Mouse (Mus musculus): ENCODE data around the gene Ikzf1.

Ikzf1 gene

GRCm38 (mm10) chr11:11690059-11690844 lies 5.4 kb downstream of the Ikzf1 start:
- intact Hi-C loops (cut with DNase I), result no loop called here

- intact Hi-C loops (cut with DNase I), result no loop called here
These were observed 6.0 kb downstream of the Ikzf1 start for GRCm38 (mm10) chr11:11690845-11691196.

GRCm38 (mm10) chr11:11691324-11692058 lies 6.7 kb downstream of the Ikzf1 start:
- intact Hi-C loops (cut with DNase I), result no loop called here

DNA sequence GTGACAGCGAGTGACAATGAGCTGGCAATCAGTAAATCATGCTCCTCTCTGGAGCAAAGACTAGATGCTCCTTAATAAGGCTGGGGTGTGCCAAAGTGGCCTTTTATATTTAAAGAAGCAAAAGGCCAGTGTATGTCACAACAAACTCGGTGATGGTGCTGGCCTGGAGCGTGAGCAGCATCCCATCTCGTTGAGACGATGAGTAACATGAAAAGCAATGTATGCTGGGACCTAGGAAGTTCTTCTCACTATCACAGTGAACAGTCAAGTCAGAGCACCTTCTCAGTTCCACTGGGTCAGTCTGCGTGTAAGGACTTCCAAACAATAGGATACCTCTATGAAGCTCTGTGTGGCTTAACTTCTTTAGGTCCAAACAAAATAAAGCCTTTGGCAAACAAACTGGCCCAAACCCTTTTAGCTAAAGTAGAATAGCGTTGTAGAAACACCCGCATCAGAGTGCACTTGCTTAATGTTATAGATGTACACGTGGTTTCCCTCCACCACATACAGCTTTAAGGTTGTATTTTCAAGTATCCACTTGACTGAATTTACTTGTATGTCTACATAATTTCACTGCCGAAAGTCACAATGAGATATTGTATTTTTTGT lies 7.9 kb downstream of the Ikzf1 start:
- intact Hi-C loops (cut with DNase I), result no loop called here

- intact Hi-C loops (cut with DNase I), result no loop called here
These were observed 8.6 kb downstream of the Ikzf1 start for GRCm38 (mm10) chr11:11693446-11693845.

- intact Hi-C loops (cut with DNase I), result no loop called here
These were observed 9.3 kb downstream of the Ikzf1 start for GRCm38 (mm10) chr11:11694072-11694471.

DNA sequence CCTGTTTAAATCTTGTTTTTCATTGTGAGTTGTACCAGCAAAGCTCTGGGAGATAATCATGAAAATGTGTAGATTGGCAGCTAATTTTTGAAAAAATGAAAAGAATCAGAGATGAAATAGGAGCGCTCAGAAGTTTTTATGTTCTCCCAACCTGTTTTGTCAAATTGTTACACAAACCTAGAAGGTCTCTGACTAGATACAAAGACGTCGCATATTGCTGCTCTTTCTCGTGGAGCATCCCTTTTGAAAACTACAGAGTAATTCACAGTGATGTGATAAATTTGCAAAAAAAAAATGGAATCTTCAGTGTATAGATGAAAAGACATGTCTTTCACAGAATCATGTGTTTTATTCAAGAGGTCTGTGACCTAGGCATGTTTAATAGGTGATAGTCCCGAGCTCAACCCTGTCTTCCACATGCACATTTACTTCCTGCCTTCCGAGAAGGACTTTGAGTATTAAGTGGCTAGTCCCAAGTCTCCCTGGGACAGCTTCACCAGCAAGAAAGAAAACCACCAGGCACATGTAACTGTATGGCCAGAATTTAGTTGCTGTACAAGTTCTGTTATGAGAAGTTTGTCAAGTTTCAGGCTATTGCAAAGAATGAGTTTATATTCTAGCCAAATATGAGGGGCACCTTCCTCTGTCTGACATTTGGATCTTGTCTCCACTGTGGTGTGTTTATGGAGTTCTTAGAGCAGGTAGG lies 9.8 kb downstream of the Ikzf1 start:
- intact Hi-C loops (cut with DNase I), result no loop called here

DNA sequence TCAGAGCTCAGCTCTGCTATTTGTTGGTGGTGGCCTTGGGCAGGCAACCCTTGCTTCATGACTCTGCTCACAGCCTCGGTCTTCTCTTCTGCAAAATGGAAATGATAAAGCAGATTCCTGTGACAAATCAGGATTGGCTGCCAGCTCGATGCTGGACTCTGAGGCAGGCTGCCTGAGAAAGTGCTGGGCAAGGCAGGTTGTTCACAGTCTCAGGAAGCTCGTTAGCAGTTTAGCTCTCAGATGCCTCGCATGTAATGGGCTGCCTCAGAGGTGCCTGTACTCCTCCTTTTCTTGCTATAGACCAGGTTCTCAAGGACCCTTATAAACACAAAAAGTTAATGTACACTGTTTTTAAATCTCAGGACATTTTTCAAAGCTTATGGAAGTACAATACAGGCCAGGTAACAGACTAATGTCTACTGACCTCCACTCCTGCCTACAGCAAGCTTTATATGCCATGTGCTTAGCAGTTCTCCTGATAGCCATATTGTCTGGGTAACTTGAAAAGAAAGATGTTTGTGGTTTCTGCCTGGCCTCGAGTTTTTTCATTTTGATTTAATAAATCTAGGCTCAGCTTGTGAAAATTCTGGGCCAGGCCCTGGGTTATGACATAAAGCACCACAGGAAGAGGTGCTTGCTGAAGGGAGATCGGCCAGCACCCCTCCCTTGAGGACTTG lies 10.5 kb downstream of the Ikzf1 start:
- intact Hi-C loops (cut with DNase I), result no loop called here

DNA sequence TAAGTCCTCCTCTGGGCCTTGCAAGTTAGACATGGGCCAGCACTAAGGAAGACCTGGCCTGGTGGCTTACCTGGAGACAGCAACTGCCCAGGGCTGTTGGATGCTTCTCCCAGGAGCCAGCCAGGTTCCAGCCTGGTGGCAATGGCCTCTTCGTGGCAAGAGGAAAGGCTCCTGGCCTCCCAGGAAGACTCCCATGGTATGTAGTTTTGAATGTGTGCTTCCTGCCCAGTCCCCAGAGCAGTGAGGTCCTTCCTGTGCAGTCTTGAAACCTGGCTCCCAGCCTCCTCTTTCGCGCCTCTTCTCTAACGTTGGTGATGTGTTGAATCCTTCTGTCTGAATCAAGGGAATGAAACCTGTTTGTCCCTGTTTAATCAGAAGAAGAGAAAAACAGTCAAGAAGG lies 11.1 kb downstream of the Ikzf1 start:
- intact Hi-C loops (cut with DNase I), result no loop called here

DNA sequence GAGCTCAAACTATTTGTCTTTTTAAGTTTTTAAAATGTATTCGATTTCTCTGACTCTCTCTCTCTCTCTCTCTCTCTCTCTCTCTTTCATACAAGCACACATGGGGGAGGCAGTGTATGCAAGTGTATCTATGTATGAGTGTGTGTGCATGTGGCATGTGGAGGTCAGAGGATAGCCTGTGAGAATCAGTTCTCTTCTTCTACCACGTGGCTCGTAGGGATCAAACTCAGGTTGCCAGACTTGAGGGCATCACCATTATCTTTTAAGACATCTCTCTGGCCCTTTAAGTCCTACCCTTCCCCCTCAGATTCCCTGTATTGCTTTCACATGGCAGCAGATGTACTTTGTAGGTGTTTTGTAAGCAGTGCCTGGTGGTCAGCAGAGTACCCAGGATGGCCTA lies 12.0 kb downstream of the Ikzf1 start:
- intact Hi-C loops (cut with DNase I), result no loop called here

- intact Hi-C loops (cut with DNase I), result no loop called here
These were observed 16.6 kb downstream of the Ikzf1 start for GRCm38 (mm10) chr11:11701378-11701777.

DNA sequence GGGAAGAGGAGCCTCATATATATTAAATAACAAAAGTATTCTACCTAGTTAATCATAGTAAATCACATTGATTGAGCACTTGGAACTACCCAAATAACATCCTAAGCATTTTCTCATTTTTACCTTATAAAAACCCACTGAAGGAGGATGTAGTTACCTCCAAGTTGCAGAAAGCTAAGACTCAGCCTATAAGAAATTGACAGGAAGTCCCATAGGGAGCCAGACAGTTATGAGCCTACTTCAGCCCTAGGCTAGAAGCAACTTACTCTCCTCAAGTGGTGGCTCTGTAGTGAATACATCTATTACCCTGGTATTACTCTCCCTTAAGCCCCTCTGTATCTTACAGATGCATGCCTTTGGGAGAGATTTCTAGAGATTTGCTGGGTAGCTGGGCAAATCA lies 19.0 kb downstream of the Ikzf1 start:
- intact Hi-C loops (cut with DNase I), result no loop called here

GRCm38 (mm10) chr11:11708154-11708719 lies 23.4 kb downstream of the Ikzf1 start:
- intact Hi-C loops (cut with DNase I), result no loop called here

- intact Hi-C loops (cut with DNase I), result no loop called here
These were observed 24.5 kb downstream of the Ikzf1 start for GRCm38 (mm10) chr11:11709311-11709710.

DNA sequence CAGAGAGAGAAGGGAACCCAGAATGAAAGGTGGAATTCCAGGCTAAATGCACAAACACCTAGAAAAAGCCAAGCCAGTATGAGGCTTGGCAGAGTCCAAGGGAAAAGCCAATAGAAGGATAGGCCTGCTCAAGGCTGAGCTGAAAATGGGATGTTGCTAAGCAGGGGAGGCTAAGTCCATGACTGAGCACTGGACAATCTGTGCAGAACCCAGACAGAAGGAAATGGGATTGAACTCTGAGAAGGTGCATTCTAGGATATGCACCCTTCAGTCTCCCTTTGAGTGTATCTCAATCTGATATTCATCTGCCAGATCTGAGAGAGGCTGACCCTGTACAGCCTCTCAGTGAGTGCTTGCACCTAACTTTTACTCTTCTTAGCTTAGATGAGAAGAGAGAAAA lies 25.9 kb downstream of the Ikzf1 start:
- intact Hi-C loops (cut with DNase I), result no loop called here

- intact Hi-C loops (cut with DNase I), result no loop called here
These were observed 26.9 kb downstream of the Ikzf1 start for GRCm38 (mm10) chr11:11711748-11712147.

- intact Hi-C loops (cut with DNase I), result no loop called here
These were observed 29.9 kb downstream of the Ikzf1 start for GRCm38 (mm10) chr11:11714676-11715075.

DNA sequence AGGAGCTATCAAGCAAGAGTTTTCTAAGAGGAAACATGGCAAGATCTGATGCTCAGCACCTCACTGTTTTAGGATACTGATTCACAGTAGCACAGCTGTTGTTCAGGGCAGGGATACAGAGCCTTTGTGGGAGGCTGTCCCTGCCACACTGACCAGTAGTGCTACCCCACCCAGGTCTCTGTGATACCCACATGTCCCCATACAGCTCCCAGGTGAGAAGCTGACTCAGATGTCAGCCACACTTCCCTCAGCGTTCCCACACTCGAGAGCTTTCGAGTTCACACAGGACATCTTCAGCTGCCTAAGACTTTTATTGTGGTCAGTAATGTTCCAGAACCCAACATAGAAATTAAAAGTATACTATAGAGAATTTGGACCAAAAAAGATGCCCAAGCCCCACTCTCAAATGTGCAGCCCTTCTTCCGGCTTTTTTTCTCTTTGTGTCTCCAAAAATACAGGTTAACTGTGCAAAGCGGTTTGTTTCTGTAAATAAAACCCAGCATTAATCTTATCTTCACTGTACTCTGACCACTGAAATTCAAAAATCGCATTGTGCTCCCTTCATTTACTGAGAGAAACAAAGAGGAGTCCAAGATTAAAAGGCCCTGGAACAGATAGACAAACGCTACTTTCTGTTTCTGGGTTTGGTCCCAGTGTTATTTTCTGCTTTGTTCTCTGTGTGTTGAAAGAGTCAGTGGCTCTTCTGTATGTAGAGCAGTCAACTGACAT lies 31.3 kb downstream of the Ikzf1 start:
- intact Hi-C loops (cut with DNase I), result no loop called here

- intact Hi-C loops (cut with DNase I), result no loop called here
These were observed 31.9 kb downstream of the Ikzf1 start for GRCm38 (mm10) chr11:11716692-11717037.

GRCm38 (mm10) chr11:11717606-11718167 lies 32.9 kb downstream of the Ikzf1 start:
- intact Hi-C loops (cut with DNase I), result no loop called here
